Mouse (Mus musculus) midbrain, embryonic 13.5 days (tissue): ENCODE data around the gene Gm7168. TPM values are rescaled to one million over a fixed set of nuclear protein-coding genes. Genes with fewer than 3 reads are reported as not detected.

ENCODE experiments used
- polyA plus RNA-seq: library from polyadenylated mRNA; unstranded; fragments of >200 nt; fragmentation: Nextera tagmentation; extraction: Ambion mirVana; gene quantifications from 2 replicates; pipeline ENCODE4 v1.2.1, GENCODE M21; 2015

Gm7168 gene
- polyA plus RNA-seq, 1 experiment from 2014 or later, result not detected

Other genes starting within 250 kb of the Gm7168 start
- gene Afdn, start 187.8 kb upstream of the Gm7168 start, polyA plus RNA-seq, result 158 and 165 TPM in 2 replicates
- gene Tcte2, start 186.5 kb upstream of the Gm7168 start, polyA plus RNA-seq, result 16.3 and 20.6 TPM in 2 replicates
- not detected in 2 replicates for gene Gm7356, start 55.3 kb downstream of the Gm7168 start, polyA plus RNA-seq
- not detected in 2 replicates for gene Gm7358, start 111.2 kb downstream of the Gm7168 start, polyA plus RNA-seq